Mouse (Mus musculus): ENCODE results near the gene Eln. TPM values are rescaled to one million over a fixed set of nuclear protein-coding genes. Genes with fewer than 3 reads are reported as not detected.

Gene Eln
- polyA plus RNA-seq, 1 experiment from 2014 or later, result 2.6 TPM

- WGBS, result 51% methylated on average over 6 of the region's 6 CpGs
- H3K27ac ChIP-seq (ENCODE audit: low read depth, low read length), result no peak overlapping the region
These were observed 960 bp upstream of the Eln start for GRCm38 (mm10) chr5:134747947-134748618.

GRCm38 (mm10) chr5:134747512-134747893 is 380 bp upstream of the Eln start:
- 2% methylated on average over 5 of the region's 11 CpGs for WGBS
- peak; percentile 55; the same call in 1 of the 2 replicates for ATAC-seq (ENCODE audit: insufficient read depth, low FRiP score, low TSS enrichment)
- DNase-seq (ENCODE audit: low spot score), result peak; percentile 31

More at GRCm38 (mm10) chr5:134747947-134748618, 960 bp upstream of the Eln start:
- Histone ChIP-seq H3K4me1 (ENCODE audit: control insufficient read depth, insufficient read depth, low read length) (peaks cover 4% of the 10 kb centered on the region; the same call in 1 of the 2 replicates), H3K4me2 (ENCODE audit: low read depth) (no peak overlapping the region; the same call in 1 of the 2 replicates), H3K9me3 (ENCODE audit: control insufficient read depth, low read length) (no peaks in the 10 kb centered on the region), H3K9ac (ENCODE audit: low read length) (no peak overlapping the region; the same call in 1 of the 2 replicates), H3K4me3 (ENCODE audit: low read depth, low read length) (no peak overlapping the region), H3K36me3 (ENCODE audit: control insufficient read depth, insufficient read depth, low read length) (no peaks in the 10 kb centered on the region), H3K27me3 (ENCODE audit: control insufficient read depth, insufficient read depth, low read length) (no peaks in the 10 kb centered on the region)
- ATAC-seq (ENCODE audit: insufficient read depth, low FRiP score, low TSS enrichment), result no peak
- DNase-seq (ENCODE audit: low spot score), result peak; percentile 66

GRCm38 (mm10) chr5:134746201-134746600 is 922 bp downstream of the Eln start:
- H3K27me3 ChIP-seq (ENCODE audit: control insufficient read depth, insufficient read depth, low read length), result no peaks in the 10 kb centered on the region
- H3K36me3 ChIP-seq (ENCODE audit: control insufficient read depth, insufficient read depth, low read length), result no peaks in the 10 kb centered on the region
- DNase-seq (ENCODE audit: low spot score) (no peak), ATAC-seq (ENCODE audit: insufficient read depth, low FRiP score, low TSS enrichment) (no peak)
- H3K27ac ChIP-seq (ENCODE audit: low read depth, low read length), result no peak overlapping the region
- no peak overlapping the region for H3K4me2 ChIP-seq (ENCODE audit: low read depth)
- WGBS, result 83% methylated on average over 10 of the region's 10 CpGs
- no peak overlapping the region for H3K9ac ChIP-seq (ENCODE audit: low read length)
- H3K4me1 ChIP-seq (ENCODE audit: control insufficient read depth, insufficient read depth, low read length), result peaks cover 4% of the 10 kb centered on the region; the same call in 1 of the 2 replicates
- H3K4me3 ChIP-seq (ENCODE audit: low read depth, low read length), result no peak overlapping the region
- no peaks in the 10 kb centered on the region for H3K9me3 ChIP-seq (ENCODE audit: control insufficient read depth, low read length)

More at GRCm38 (mm10) chr5:134747512-134747893, 380 bp upstream of the Eln start:
- Histone ChIP-seq H3K9ac (ENCODE audit: low read length) (peak overlapping the region; percentile 30), H3K27me3 (ENCODE audit: control insufficient read depth, insufficient read depth, low read length) (no peaks in the 10 kb centered on the region), H3K4me2 (ENCODE audit: low read depth) (peak overlapping the region; percentile 70), H3K9me3 (ENCODE audit: control insufficient read depth, low read length) (no peaks in the 10 kb centered on the region), H3K27ac (ENCODE audit: low read depth, low read length) (no peak overlapping the region), H3K4me3 (ENCODE audit: low read depth, low read length) (peak overlapping the region; percentile 28), H3K36me3 (ENCODE audit: control insufficient read depth, insufficient read depth, low read length) (no peaks in the 10 kb centered on the region), H3K4me1 (ENCODE audit: control insufficient read depth, insufficient read depth, low read length) (peaks cover 4% of the 10 kb centered on the region; the same call in 1 of the 2 replicates)

- Histone ChIP-seq H3K4me2 (ENCODE audit: low read depth) (no peak overlapping the region), H3K36me3 (ENCODE audit: control insufficient read depth, insufficient read depth, low read length) (no peaks in the 10 kb centered on the region), H3K4me3 (ENCODE audit: low read depth, low read length) (no peak overlapping the region), H3K27me3 (ENCODE audit: control insufficient read depth, insufficient read depth, low read length) (no peaks in the 10 kb centered on the region), H3K27ac (ENCODE audit: low read depth, low read length) (no peak overlapping the region), H3K4me1 (ENCODE audit: control insufficient read depth, insufficient read depth, low read length) (peaks cover 6% of the 10 kb centered on the region), H3K9me3 (ENCODE audit: control insufficient read depth, low read length) (no peaks in the 10 kb centered on the region), H3K9ac (ENCODE audit: low read length) (no peak overlapping the region)
- WGBS, result 91% methylated on average over 3 of the region's 3 CpGs
- no peak for ATAC-seq (ENCODE audit: insufficient read depth, low FRiP score, low TSS enrichment)
- DNase-seq (ENCODE audit: low spot score), result no peak
These were observed 1.3 kb downstream of the Eln start for GRCm38 (mm10) chr5:134745801-134746200.

- no peak overlapping the region for H3K4me3 ChIP-seq (ENCODE audit: low read depth, low read length)
- DNase-seq (ENCODE audit: low spot score) (no peak), ATAC-seq (ENCODE audit: insufficient read depth, low FRiP score, low TSS enrichment) (no peak)
- H3K9me3 ChIP-seq (ENCODE audit: control insufficient read depth, low read length), result no peaks in the 10 kb centered on the region
- H3K4me2 ChIP-seq (ENCODE audit: low read depth), result no peak overlapping the region
- no peaks in the 10 kb centered on the region for H3K27me3 ChIP-seq (ENCODE audit: control insufficient read depth, insufficient read depth, low read length)
- H3K27ac ChIP-seq (ENCODE audit: low read depth, low read length), result no peak overlapping the region
- no peak overlapping the region for H3K9ac ChIP-seq (ENCODE audit: low read length)
- H3K4me1 ChIP-seq (ENCODE audit: control insufficient read depth, insufficient read depth, low read length), result peaks cover 8% of the 10 kb centered on the region
- H3K36me3 ChIP-seq (ENCODE audit: control insufficient read depth, insufficient read depth, low read length), result no peaks in the 10 kb centered on the region
- WGBS, result 82% methylated on average over 3 of the region's 3 CpGs
These were observed 2.1 kb downstream of the Eln start for GRCm38 (mm10) chr5:134745000-134745399.

GRCm38 (mm10) chr5:134743991-134744390 is 3.1 kb downstream of the Eln start:
- no peak overlapping the region for H3K4me2 ChIP-seq (ENCODE audit: low read depth)
- DNase-seq (ENCODE audit: low spot score) (no peak), ATAC-seq (ENCODE audit: insufficient read depth, low FRiP score, low TSS enrichment) (no peak)
- 67% methylated on average over 12 of the region's 12 CpGs for WGBS
- no peak overlapping the region for H3K27ac ChIP-seq (ENCODE audit: low read depth, low read length)
- H3K9me3 ChIP-seq (ENCODE audit: control insufficient read depth, low read length), result no peaks in the 10 kb centered on the region
- H3K9ac ChIP-seq (ENCODE audit: low read length), result no peak overlapping the region
- no peaks in the 10 kb centered on the region for H3K36me3 ChIP-seq (ENCODE audit: control insufficient read depth, insufficient read depth, low read length)
- H3K4me3 ChIP-seq (ENCODE audit: low read depth, low read length), result no peak overlapping the region
- H3K27me3 ChIP-seq (ENCODE audit: control insufficient read depth, insufficient read depth, low read length), result no peaks in the 10 kb centered on the region
- peaks cover 8% of the 10 kb centered on the region for H3K4me1 ChIP-seq (ENCODE audit: control insufficient read depth, insufficient read depth, low read length)

- H3K4me3 ChIP-seq (ENCODE audit: low read depth, low read length), result no peak overlapping the region
- no peaks in the 10 kb centered on the region for H3K36me3 ChIP-seq (ENCODE audit: control insufficient read depth, insufficient read depth, low read length)
- H3K9ac ChIP-seq (ENCODE audit: low read length), result peak overlapping the region; percentile 43
- no peak overlapping the region for H3K27ac ChIP-seq (ENCODE audit: low read depth, low read length)
- H3K27me3 ChIP-seq (ENCODE audit: control insufficient read depth, insufficient read depth, low read length), result no peaks in the 10 kb centered on the region
- WGBS, result 8% methylated on average over 19 of the region's 19 CpGs
- no peaks in the 10 kb centered on the region for H3K9me3 ChIP-seq (ENCODE audit: control insufficient read depth, low read length)
- peaks cover 8% of the 10 kb centered on the region for H3K4me1 ChIP-seq (ENCODE audit: control insufficient read depth, insufficient read depth, low read length)
- ATAC-seq (ENCODE audit: insufficient read depth, low FRiP score, low TSS enrichment) (no peak), DNase-seq (ENCODE audit: low spot score) (no peak)
- no peak overlapping the region for H3K4me2 ChIP-seq (ENCODE audit: low read depth)
These were observed 4.8 kb downstream of the Eln start for GRCm38 (mm10) chr5:134742221-134742795.

GRCm38 (mm10) chr5:134740501-134741341 is 6.4 kb downstream of the Eln start:
- DNase-seq (ENCODE audit: low spot score), result no peak
- no peak for ATAC-seq (ENCODE audit: insufficient read depth, low FRiP score, low TSS enrichment)
- Histone ChIP-seq H3K27me3 (ENCODE audit: control insufficient read depth, insufficient read depth, low read length) (no peaks in the 10 kb centered on the region), H3K9ac (ENCODE audit: low read length) (no peak overlapping the region), H3K27ac (ENCODE audit: low read depth, low read length) (no peak overlapping the region), H3K36me3 (ENCODE audit: control insufficient read depth, insufficient read depth, low read length) (no peaks in the 10 kb centered on the region), H3K9me3 (ENCODE audit: control insufficient read depth, low read length) (no peaks in the 10 kb centered on the region), H3K4me1 (ENCODE audit: control insufficient read depth, insufficient read depth, low read length) (peaks cover 4% of the 10 kb centered on the region; the same call in 1 of the 2 replicates), H3K4me3 (ENCODE audit: low read depth, low read length) (no peak overlapping the region), H3K4me2 (ENCODE audit: low read depth) (no peak overlapping the region)
- WGBS, result 60% methylated on average over 11 of the region's 11 CpGs

Data from neural tube, embryonic 11.5 days (tissue).